Mouse (Mus musculus) lung, postnatal 0 days (tissue): ENCODE measurements around the gene Mrps2.

Source experiments
- CTCF ChIP-seq: IDR thresholded peaks from 2 replicates; pipeline ENCODE4 v1.5.1; 2016; ENCODE audit warnings: antibody characterized with exemption, mild to moderate bottlenecking
- EP300 ChIP-seq: IDR thresholded peaks from 2 replicates; pipeline ENCODE4 v1.6.1; 2016; ENCODE audit warnings: antibody characterized with exemption, mild to moderate bottlenecking, control low read depth

- TF ChIP-seq CTCF, result no peak
- TF ChIP-seq EP300, result no peak
Observed at GRCm38 (mm10) chr2:28446181-28446514, 21.7 kb upstream of the Mrps2 start.
